Mouse (Mus musculus): ENCODE data around the gene Rptor. TPM values are rescaled to one million over a fixed set of nuclear protein-coding genes. Genes with fewer than 3 reads are reported as not detected.

The Rptor gene
- total and polyA plus RNA-seq, 2 experiments, result 11.2 to 18.4 TPM

DNA sequence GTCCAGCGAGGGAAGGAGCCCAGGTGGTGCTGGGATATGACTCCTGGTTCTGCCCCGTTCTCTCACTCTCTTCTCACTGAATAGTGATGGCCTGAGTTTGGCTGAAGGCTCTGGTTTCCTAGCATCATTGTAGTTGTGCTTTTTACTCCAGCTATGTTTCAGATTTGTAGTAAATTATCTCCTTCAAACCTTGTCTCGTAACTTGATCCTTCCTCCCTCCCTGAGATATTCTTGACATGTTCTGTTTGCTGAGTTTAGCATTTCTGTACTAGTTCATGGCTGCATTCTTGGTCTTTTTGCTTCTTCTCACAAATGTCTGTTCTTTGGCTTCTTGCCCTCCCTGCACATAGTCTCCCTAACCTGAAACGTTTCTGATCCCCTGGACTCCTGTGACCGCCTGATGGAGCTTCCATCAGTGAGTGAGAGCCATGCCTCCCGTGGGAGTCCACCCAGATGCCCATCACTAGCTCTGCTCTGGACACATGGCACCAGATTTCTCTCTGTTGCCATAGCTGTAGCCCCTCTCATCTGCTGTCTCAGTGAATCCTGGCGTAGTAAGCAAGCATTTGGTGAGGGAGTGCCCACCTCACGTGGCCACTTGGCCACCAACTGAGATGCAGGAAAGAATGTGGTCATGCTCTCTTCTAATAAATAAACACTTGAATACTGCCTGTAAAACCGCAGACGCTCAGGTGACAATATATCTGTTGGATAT, 91.6 kb downstream of the Rptor start:
- TF ChIP-seq POLR2A (IDR thresholded peaks at IDR 0.05; ENCODE audit: extremely low read depth, insufficient read depth, low read length) (no peak), CTCF (IDR thresholded peaks at IDR 0.05; ENCODE audit: low read depth, low read length) (no peak)
- 85% methylated on average over 10 of the region's 10 CpGs for WGBS

DNA sequence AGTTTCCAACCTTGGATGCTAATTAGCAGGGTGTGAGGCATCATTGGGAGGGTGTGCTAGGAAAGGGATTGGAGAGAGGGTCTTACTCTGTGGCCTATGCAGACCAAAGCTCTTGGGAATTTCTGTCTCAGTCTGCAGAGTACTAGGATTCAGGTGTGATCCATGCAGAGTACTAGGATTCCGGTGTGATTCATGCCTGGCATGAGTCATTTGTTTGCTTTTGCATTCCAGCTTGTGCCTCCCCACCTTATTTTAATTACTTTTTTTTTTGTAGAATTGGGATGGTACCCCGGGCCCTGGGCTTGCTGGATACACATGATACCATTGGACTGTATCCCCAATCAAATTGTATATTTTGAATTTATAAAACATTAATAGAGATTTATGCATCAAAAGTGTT, 93.7 kb downstream of the Rptor start:
- H3K27me3 ChIP-seq (ENCODE audit: control insufficient read depth, insufficient read depth, low read length), result no peaks in the 10 kb centered on the region
- H3K36me3 ChIP-seq (ENCODE audit: control insufficient read depth, insufficient read depth, low read length), result no peaks in the 10 kb centered on the region
- no peaks in the 10 kb centered on the region for H3K4me1 ChIP-seq (ENCODE audit: control insufficient read depth, insufficient read depth, low read length)
- no peak overlapping the region for H3K9ac ChIP-seq (ENCODE audit: low read depth, low read length)
- H3K4me3 ChIP-seq (ENCODE audit: insufficient read depth, low read depth, low read length), result no peak overlapping the region
- 65% methylated on average over 2 of the region's 2 CpGs for WGBS
- TF ChIP-seq POLR2A (IDR thresholded peaks at IDR 0.05; ENCODE audit: extremely low read depth, insufficient read depth, low read length) (no peak), CTCF (IDR thresholded peaks at IDR 0.05; ENCODE audit: low read depth, low read length) (no peak)
- no peak overlapping the region for H3K27ac ChIP-seq (replicated peaks; ENCODE audit: insufficient read depth, low read depth, low read length)
- no peak for DNase-seq (ENCODE audit: extremely low read depth, low read depth, low spot score)
- H3K79me2 ChIP-seq (ENCODE audit: control insufficient read depth, insufficient read depth, low read length), result peaks cover 34% of the 10 kb centered on the region

More for the DNA sequence above, 91.6 kb downstream of the Rptor start:
- Histone ChIP-seq H3K4me1 (ENCODE audit: control insufficient read depth, insufficient read depth, low read length) (no peaks in the 10 kb centered on the region), H3K79me2 (ENCODE audit: control insufficient read depth, insufficient read depth, low read length) (peaks cover 47% of the 10 kb centered on the region), H3K36me3 (ENCODE audit: control insufficient read depth, insufficient read depth, low read length) (no peaks in the 10 kb centered on the region), H3K27ac (replicated peaks; ENCODE audit: insufficient read depth, low read depth, low read length) (no peak overlapping the region), H3K27me3 (ENCODE audit: control insufficient read depth, insufficient read depth, low read length) (no peaks in the 10 kb centered on the region), H3K9ac (ENCODE audit: low read depth, low read length) (no peak overlapping the region), H3K4me3 (ENCODE audit: insufficient read depth, low read depth, low read length) (no peak overlapping the region)
- no peak for DNase-seq (ENCODE audit: extremely low read depth, low read depth, low spot score)

DNA sequence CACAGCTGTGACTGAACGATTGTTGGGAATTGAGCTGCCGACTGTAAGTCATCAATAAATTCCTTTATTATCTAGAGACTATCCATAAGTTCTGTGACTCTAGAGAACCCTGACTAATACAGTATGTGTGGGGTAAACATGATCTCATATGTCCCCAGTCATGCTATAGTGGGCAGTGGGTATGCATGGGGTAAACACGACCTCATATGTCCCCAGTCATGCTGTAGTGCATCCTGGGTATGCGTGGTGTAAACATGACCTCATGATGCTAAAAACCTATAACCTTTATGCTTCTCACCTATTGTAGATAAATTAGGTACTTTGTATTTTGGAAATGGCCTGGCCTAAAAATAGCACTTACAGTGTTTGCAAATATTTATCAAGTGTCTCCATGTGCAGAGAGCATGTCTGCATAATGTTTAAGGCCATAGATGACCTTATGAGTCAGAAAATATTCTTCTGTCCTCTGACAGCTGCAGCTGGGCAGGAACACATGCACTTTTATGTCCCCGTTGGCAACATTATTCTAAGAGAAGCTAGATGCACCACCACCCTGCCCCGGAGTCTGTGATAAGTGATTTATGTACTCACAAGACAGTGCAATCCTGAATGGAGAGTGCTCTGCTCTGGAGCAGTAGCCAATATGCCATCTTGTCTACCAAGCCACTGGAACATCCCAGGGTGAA, 102.8 kb downstream of the Rptor start:
- DNase-seq (ENCODE audit: extremely low read depth, low read depth, low spot score), result no peak
- Histone ChIP-seq H3K9ac (ENCODE audit: low read depth, low read length) (no peak overlapping the region), H3K27me3 (ENCODE audit: control insufficient read depth, insufficient read depth, low read length) (no peaks in the 10 kb centered on the region), H3K27ac (replicated peaks; ENCODE audit: insufficient read depth, low read depth, low read length) (no peak overlapping the region), H3K4me1 (ENCODE audit: control insufficient read depth, insufficient read depth, low read length) (no peaks in the 10 kb centered on the region), H3K4me3 (ENCODE audit: insufficient read depth, low read depth, low read length) (no peak overlapping the region), H3K79me2 (ENCODE audit: control insufficient read depth, insufficient read depth, low read length) (peaks cover 29% of the 10 kb centered on the region), H3K36me3 (ENCODE audit: control insufficient read depth, insufficient read depth, low read length) (no peaks in the 10 kb centered on the region)
- 87% methylated on average over 4 of the region's 6 CpGs for WGBS
- TF ChIP-seq POLR2A (IDR thresholded peaks at IDR 0.05; ENCODE audit: extremely low read depth, insufficient read depth, low read length), result no peak
- TF ChIP-seq CTCF (IDR thresholded peaks at IDR 0.05; ENCODE audit: low read depth, low read length), result no peak

DNA sequence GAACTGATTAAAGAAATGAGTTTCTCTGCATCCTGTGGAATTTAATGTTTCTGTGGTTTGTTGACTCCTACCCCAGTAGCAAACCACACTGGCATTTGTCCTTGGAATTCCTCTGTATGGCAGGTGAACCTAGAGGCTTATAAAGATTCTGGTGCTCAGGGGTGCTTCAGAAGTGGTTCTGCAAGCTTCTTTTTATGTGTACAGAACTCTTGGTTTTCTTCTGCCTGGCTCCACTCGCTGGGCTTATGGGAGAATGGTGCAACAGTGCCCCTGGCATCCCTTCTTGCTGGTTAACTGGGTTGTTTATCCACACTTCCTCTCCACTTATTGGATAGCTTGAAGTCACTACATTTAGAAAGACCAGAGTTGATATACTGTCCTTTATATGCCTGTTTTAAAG, 104.6 kb downstream of the Rptor start:
- Histone ChIP-seq H3K27me3 (ENCODE audit: control insufficient read depth, insufficient read depth, low read length) (no peaks in the 10 kb centered on the region), H3K27ac (replicated peaks; ENCODE audit: insufficient read depth, low read depth, low read length) (no peak overlapping the region), H3K4me1 (ENCODE audit: control insufficient read depth, insufficient read depth, low read length) (no peaks in the 10 kb centered on the region), H3K36me3 (ENCODE audit: control insufficient read depth, insufficient read depth, low read length) (no peaks in the 10 kb centered on the region), H3K79me2 (ENCODE audit: control insufficient read depth, insufficient read depth, low read length) (peaks cover 39% of the 10 kb centered on the region), H3K4me3 (ENCODE audit: insufficient read depth, low read depth, low read length) (no peak overlapping the region), H3K9ac (ENCODE audit: low read depth, low read length) (no peak overlapping the region)
- 77% methylated on average over 1 of the region's 1 CpGs for WGBS
- no peak for TF ChIP-seq POLR2A (IDR thresholded peaks at IDR 0.05; ENCODE audit: extremely low read depth, insufficient read depth, low read length)
- no peak for TF ChIP-seq CTCF (IDR thresholded peaks at IDR 0.05; ENCODE audit: low read depth, low read length)
- DNase-seq (ENCODE audit: extremely low read depth, low read depth, low spot score), result no peak

DNA sequence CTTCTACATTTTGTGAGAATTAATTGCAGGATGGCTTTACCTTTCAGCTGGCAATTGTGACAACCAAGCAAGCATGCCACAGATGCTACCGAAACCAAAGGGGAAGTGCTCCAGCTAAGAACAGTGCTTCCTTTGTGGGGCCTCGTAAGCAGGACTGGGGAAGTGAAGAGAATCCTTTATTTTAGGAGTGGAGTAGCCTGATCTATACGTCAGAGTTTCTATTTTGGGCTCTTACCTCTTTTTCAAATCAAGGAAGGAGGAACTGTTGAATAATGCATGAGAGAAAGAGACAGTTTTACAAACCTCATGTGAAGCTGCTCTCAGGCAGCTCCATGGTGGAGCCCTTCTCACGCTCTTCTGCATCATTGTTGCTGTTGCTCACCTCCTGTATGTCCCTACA, 106.5 kb downstream of the Rptor start:
- no peaks in the 10 kb centered on the region for H3K36me3 ChIP-seq (ENCODE audit: control insufficient read depth, insufficient read depth, low read length)
- no peak overlapping the region for H3K4me3 ChIP-seq (ENCODE audit: insufficient read depth, low read depth, low read length)
- no peak for DNase-seq (ENCODE audit: extremely low read depth, low read depth, low spot score)
- peaks cover 46% of the 10 kb centered on the region for H3K79me2 ChIP-seq (ENCODE audit: control insufficient read depth, insufficient read depth, low read length)
- 87% methylated on average over 4 of the region's 4 CpGs for WGBS
- TF ChIP-seq POLR2A (IDR thresholded peaks at IDR 0.05; ENCODE audit: extremely low read depth, insufficient read depth, low read length) (no peak), CTCF (IDR thresholded peaks at IDR 0.05; ENCODE audit: low read depth, low read length) (no peak)
- no peaks in the 10 kb centered on the region for H3K27me3 ChIP-seq (ENCODE audit: control insufficient read depth, insufficient read depth, low read length)
- H3K9ac ChIP-seq (ENCODE audit: low read depth, low read length), result no peak overlapping the region
- H3K27ac ChIP-seq (replicated peaks; ENCODE audit: insufficient read depth, low read depth, low read length), result no peak overlapping the region
- no peaks in the 10 kb centered on the region for H3K4me1 ChIP-seq (ENCODE audit: control insufficient read depth, insufficient read depth, low read length)

DNA sequence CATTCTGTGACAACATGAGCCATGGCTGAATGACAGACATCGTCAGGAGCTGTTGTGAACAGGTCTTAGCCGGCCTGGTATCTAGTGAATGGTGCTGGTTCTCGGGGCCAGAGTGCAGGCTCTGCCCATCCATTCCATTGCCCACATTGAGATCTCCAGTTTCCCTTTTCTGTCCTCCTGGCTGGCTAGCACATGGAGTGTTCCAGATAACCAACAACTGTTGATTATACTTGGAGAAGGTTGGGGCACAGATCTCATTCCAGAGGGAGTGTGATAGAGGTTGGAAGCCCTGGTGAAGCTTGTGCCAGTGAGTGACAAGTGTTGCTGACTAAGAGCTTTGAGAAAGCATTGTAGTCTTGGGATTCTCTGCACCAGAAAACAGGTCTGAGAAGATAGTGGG, 107.6 kb downstream of the Rptor start:
- Histone ChIP-seq H3K4me1 (ENCODE audit: control insufficient read depth, insufficient read depth, low read length) (no peaks in the 10 kb centered on the region), H3K79me2 (ENCODE audit: control insufficient read depth, insufficient read depth, low read length) (peaks cover 49% of the 10 kb centered on the region), H3K27ac (replicated peaks; ENCODE audit: insufficient read depth, low read depth, low read length) (no peak overlapping the region), H3K27me3 (ENCODE audit: control insufficient read depth, insufficient read depth, low read length) (no peaks in the 10 kb centered on the region), H3K36me3 (ENCODE audit: control insufficient read depth, insufficient read depth, low read length) (no peaks in the 10 kb centered on the region), H3K4me3 (ENCODE audit: insufficient read depth, low read depth, low read length) (no peak overlapping the region), H3K9ac (ENCODE audit: low read depth, low read length) (no peak overlapping the region)
- no peak for DNase-seq (ENCODE audit: extremely low read depth, low read depth, low spot score)
- 98% methylated on average over 3 of the region's 3 CpGs for WGBS
- no peak for TF ChIP-seq CTCF (IDR thresholded peaks at IDR 0.05; ENCODE audit: low read depth, low read length)
- TF ChIP-seq POLR2A (IDR thresholded peaks at IDR 0.05; ENCODE audit: extremely low read depth, insufficient read depth, low read length), result no peak

Data from liver, adult 2 months (tissue).